Mouse (Mus musculus): ENCODE results near the gene Fis1.
"Not testable (repeated sequence)": the region's sequence is repeated elsewhere in the genome, so short reads cannot be mapped to it uniquely, and the experiment has no call there.

Fis1 gene

GRCm38 (mm10) chr5:136940029-136940428 is 13.0 kb upstream of the Fis1 start:
- DNase-seq (ENCODE audit: extremely low spot score, low spot score), result not testable (repeated sequence)

GRCm38 (mm10) chr5:136940845-136941560 is 12.1 kb upstream of the Fis1 start:
- DNase-seq (ENCODE audit: extremely low spot score, low spot score), result no peak

- no peak for DNase-seq (ENCODE audit: extremely low spot score, low spot score)
These were observed 10.3 kb upstream of the Fis1 start for GRCm38 (mm10) chr5:136942781-136943180.

GRCm38 (mm10) chr5:136943382-136943781 is 9.7 kb upstream of the Fis1 start:
- no peak for DNase-seq (ENCODE audit: extremely low spot score, low spot score)

- no peak for DNase-seq (ENCODE audit: extremely low spot score, low spot score)
These were observed 8.0 kb upstream of the Fis1 start for GRCm38 (mm10) chr5:136945084-136945483.

GRCm38 (mm10) chr5:136947874-136948273 is 5.2 kb upstream of the Fis1 start:
- DNase-seq (ENCODE audit: extremely low spot score, low spot score), result no peak

- not testable (repeated sequence) for DNase-seq (ENCODE audit: extremely low spot score, low spot score)
These were observed 3.3 kb upstream of the Fis1 start for GRCm38 (mm10) chr5:136949551-136950336.

- no peak for DNase-seq (ENCODE audit: extremely low spot score, low spot score)
These were observed 2.6 kb upstream of the Fis1 start for GRCm38 (mm10) chr5:136950521-136950920.

GRCm38 (mm10) chr5:136952153-136952552 is 922 bp upstream of the Fis1 start:
- no peak for DNase-seq (ENCODE audit: extremely low spot score, low spot score)

GRCm38 (mm10) chr5:136953440-136953951 is 421 bp downstream of the Fis1 start:
- no peak for DNase-seq (ENCODE audit: extremely low spot score, low spot score)

- DNase-seq (ENCODE audit: extremely low spot score, low spot score), result no peak
These were observed 2.5 kb downstream of the Fis1 start for GRCm38 (mm10) chr5:136955622-136956021.

- DNase-seq (ENCODE audit: extremely low spot score, low spot score), result no peak
These were observed 4.2 kb downstream of the Fis1 start for GRCm38 (mm10) chr5:136957250-136957649.

GRCm38 (mm10) chr5:136958991-136959605 is 6.0 kb downstream of the Fis1 start:
- DNase-seq (ENCODE audit: extremely low spot score, low spot score), result no peak

GRCm38 (mm10) chr5:136960053-136960452 is 7.0 kb downstream of the Fis1 start:
- DNase-seq (ENCODE audit: extremely low spot score, low spot score), result no peak

GRCm38 (mm10) chr5:136961334-136961982 is 8.4 kb downstream of the Fis1 start:
- no peak for DNase-seq (ENCODE audit: extremely low spot score, low spot score)

GRCm38 (mm10) chr5:136961983-136962461 is 8.9 kb downstream of the Fis1 start:
- peak; percentile 95 for DNase-seq (ENCODE audit: extremely low spot score, low spot score)

GRCm38 (mm10) chr5:136962501-136962900 is 9.4 kb downstream of the Fis1 start:
- peak; percentile 88 for DNase-seq (ENCODE audit: extremely low spot score, low spot score)

GRCm38 (mm10) chr5:136962966-136963540 is 10.0 kb downstream of the Fis1 start:
- no peak for DNase-seq (ENCODE audit: extremely low spot score, low spot score)

- no peak for DNase-seq (ENCODE audit: extremely low spot score, low spot score)
These were observed 12.1 kb downstream of the Fis1 start for GRCm38 (mm10) chr5:136965210-136965609.

GRCm38 (mm10) chr5:136965686-136966085 is 12.6 kb downstream of the Fis1 start:
- no peak for DNase-seq (ENCODE audit: extremely low spot score, low spot score)

GRCm38 (mm10) chr5:136966331-136966730 is 13.3 kb downstream of the Fis1 start, which contains the start of gene Cldn15:
Cldn15 (plus strand) TSS chr5:136966616.
- no peak for DNase-seq (ENCODE audit: extremely low spot score, low spot score)

Measured in neural tube, embryonic 10.5 days (tissue).